Mouse (Mus musculus): ENCODE measurements around the gene Endou.
A peak's percentile ranks its signal among the peaks of the same experiment; 100 is the strongest.
"Not testable (repeated sequence)": the region's sequence is repeated elsewhere in the genome, so short reads cannot be mapped to it uniquely, and the experiment has no call there.

Gene Endou

GRCm38 (mm10) chr15:97679991-97680681 lies 51.0 kb downstream of the Endou start:
- peak; percentile 28 to 38 for DNase-seq

GRCm38 (mm10) chr15:97677341-97677740 lies 53.8 kb downstream of the Endou start:
- DNase-seq, result no peak

GRCm38 (mm10) chr15:97675927-97676326 lies 55.2 kb downstream of the Endou start:
- DNase-seq, result no peak

- DNase-seq, result no peak
Measured at GRCm38 (mm10) chr15:97674423-97674822, 56.7 kb downstream of the Endou start.

- peak; percentile 59 to 60 for DNase-seq
Measured at GRCm38 (mm10) chr15:97673256-97674000, 57.7 kb downstream of the Endou start.

- peak; percentile 92 to 95 for DNase-seq
Measured at GRCm38 (mm10) chr15:97672211-97672765, 58.9 kb downstream of the Endou start.

GRCm38 (mm10) chr15:97670554-97670953 lies 60.6 kb downstream of the Endou start:
- peak in 1 of 2 experiments; percentile 39 for DNase-seq

GRCm38 (mm10) chr15:97668158-97668877 lies 62.8 kb downstream of the Endou start:
- not testable (repeated sequence) for DNase-seq

GRCm38 (mm10) chr15:97667437-97667836 lies 63.7 kb downstream of the Endou start:
- peak; percentile 77 to 85 for DNase-seq

- DNase-seq, result no peak
Measured at GRCm38 (mm10) chr15:97666457-97666770, 64.7 kb downstream of the Endou start.

- no peak for DNase-seq
Measured at GRCm38 (mm10) chr15:97665770-97666456, 65.2 kb downstream of the Endou start.

- DNase-seq, result peak in 1 of 2 experiments; percentile 38
Measured at GRCm38 (mm10) chr15:97664981-97665668, 66.0 kb downstream of the Endou start.

GRCm38 (mm10) chr15:97663750-97664406 lies 67.3 kb downstream of the Endou start:
- DNase-seq, result peak; percentile 90 to 92
